Mouse (Mus musculus): Measurements from ENCODE around the gene Gng7. TPM values are rescaled to one million over a fixed set of nuclear protein-coding genes. Genes with fewer than 3 reads are reported as not detected.

Gng7 gene
- total and polyA plus RNA-seq, 3 experiments: 0.24 to 0.47 TPM; not detected in 1

GRCm38 (mm10) chr10:80942919-80943318 lies 71.8 kb downstream of the Gng7 start:
- H3K27ac ChIP-seq (ENCODE audit: insufficient read depth, low read depth): no peak overlapping the region
- no peak for DNase-seq (ENCODE audit: extremely low read depth)
- in situ Hi-C loops (cut with MboI; ENCODE audit: low pct_ligation_motif_present, low pct_unique_long_range_greater_than_20kb, low sequenced_read_pairs): no loop called here

GRCm38 (mm10) chr10:80940988-80941347 lies 73.8 kb downstream of the Gng7 start:
- in situ Hi-C loops (cut with MboI; ENCODE audit: low pct_ligation_motif_present, low pct_unique_long_range_greater_than_20kb, low sequenced_read_pairs): no loop called here
- Histone ChIP-seq H3K27me3 (replicated peaks) (peaks cover 66% of the 10 kb centered on the region), H3K4me3 (replicated peaks in 1 of 3; ENCODE audit: low read depth in 2 of 3, low read length in 2 of 3, poor library complexity in 1 of 3) (no peak overlapping the region), H3K4me1 (ENCODE audit: control insufficient read depth in 1 of 2, insufficient read depth in 2 of 2) (peaks cover 38 to 72% of the 10 kb centered on the region in 2 experiments), H3K4me2 (ENCODE audit: insufficient read depth, low read depth, poor library complexity, severe bottlenecking) (no peak overlapping the region), H3K9ac (ENCODE audit: insufficient read depth, low read depth) (no peak overlapping the region), H3K27ac (ENCODE audit: insufficient read depth, low read depth) (no peak overlapping the region), H3K79me2 (replicated peaks; ENCODE audit: control insufficient read depth, extremely low read depth, insufficient read depth, poor library complexity, severe bottlenecking) (no peaks in the 10 kb centered on the region), H3K36me3 (replicated peaks in 1 of 2; ENCODE audit: control insufficient read depth in 1 of 2, insufficient read depth in 1 of 2, low read length in 1 of 2) (no peaks in the 10 kb centered on the region), H3K9me3 (replicated peaks; ENCODE audit: low read length) (no peaks in the 10 kb centered on the region)
- TF ChIP-seq NELFE (IDR thresholded peaks at IDR 0.05; ENCODE audit: low read depth, low read length): no peak
- no peak for TF ChIP-seq CHD2 (IDR thresholded peaks at IDR 0.05; ENCODE audit: low read length)
- TF ChIP-seq ZNF384 (IDR thresholded peaks at IDR 0.05; ENCODE audit: low read depth, low read length): no peak
- no peak for TF ChIP-seq BHLHE40 (IDR thresholded peaks at IDR 0.05; ENCODE audit: low read depth, low read length)
- TF ChIP-seq CHD1 (IDR thresholded peaks at IDR 0.05; ENCODE audit: low read depth, low read length): no peak
- no peak for TF ChIP-seq SIN3A (IDR thresholded peaks at IDR 0.05; ENCODE audit: low read length)
- TF ChIP-seq USF1 (IDR thresholded peaks at IDR 0.05; ENCODE audit: low read depth, low read length): no peak
- no peak for TF ChIP-seq MAZ (IDR thresholded peaks at IDR 0.05; ENCODE audit: low read depth, low read length)
- TF ChIP-seq UBTF (IDR thresholded peaks at IDR 0.05; ENCODE audit: low read depth, low read length): no peak
- TF ChIP-seq ZC3H11A (IDR thresholded peaks at IDR 0.05; ENCODE audit: low read depth, low read length): no peak
- dilution Hi-C loops (cut with MboI; ENCODE audit: extremely low pct_ligation_motif_present, extremely low pct_unique_long_range_greater_than_20kb, low sequenced_read_pairs): no loop called here
- no peak for DNase-seq (ENCODE audit: extremely low read depth)

More at GRCm38 (mm10) chr10:80942919-80943318, 71.8 kb downstream of the Gng7 start:
- Histone ChIP-seq H3K27me3 (replicated peaks) (peaks cover 50% of the 10 kb centered on the region), H3K9me3 (replicated peaks; ENCODE audit: low read length) (no peaks in the 10 kb centered on the region), H3K4me3 (replicated peaks in 1 of 3; ENCODE audit: low read depth in 2 of 3, low read length in 2 of 3, poor library complexity in 1 of 3) (no peak overlapping the region), H3K79me2 (replicated peaks; ENCODE audit: control insufficient read depth, extremely low read depth, insufficient read depth, poor library complexity, severe bottlenecking) (no peaks in the 10 kb centered on the region), H3K4me1 (ENCODE audit: control insufficient read depth in 1 of 2, insufficient read depth in 2 of 2) (peaks cover 27 to 53% of the 10 kb centered on the region in 2 experiments), H3K36me3 (replicated peaks in 1 of 2; ENCODE audit: control insufficient read depth in 1 of 2, insufficient read depth in 1 of 2, low read length in 1 of 2) (no peaks in the 10 kb centered on the region), H3K4me2 (ENCODE audit: insufficient read depth, low read depth, poor library complexity, severe bottlenecking) (no peak overlapping the region), H3K9ac (ENCODE audit: insufficient read depth, low read depth) (no peak overlapping the region)
- dilution Hi-C loops (cut with MboI; ENCODE audit: extremely low pct_ligation_motif_present, extremely low pct_unique_long_range_greater_than_20kb, low sequenced_read_pairs): no loop called here
- TF ChIP-seq POLR2AphosphoS2 (IDR thresholded peaks at IDR 0.05; ENCODE audit: low read depth, low read length): no peak
- no peak for TF ChIP-seq IRF4 (IDR thresholded peaks at IDR 0.05; ENCODE audit: low read depth, low read length)
- no peak for TF ChIP-seq HCFC1 (IDR thresholded peaks at IDR 0.05; ENCODE audit: low read depth, low read length)

- Histone ChIP-seq H3K4me2 (ENCODE audit: insufficient read depth, low read depth, poor library complexity, severe bottlenecking) (no peak overlapping the region), H3K9ac (ENCODE audit: insufficient read depth, low read depth) (no peak overlapping the region), H3K9me3 (replicated peaks; ENCODE audit: low read length) (no peaks in the 10 kb centered on the region), H3K79me2 (replicated peaks; ENCODE audit: control insufficient read depth, extremely low read depth, insufficient read depth, poor library complexity, severe bottlenecking) (no peaks in the 10 kb centered on the region), H3K4me3 (replicated peaks in 1 of 3; ENCODE audit: low read depth in 2 of 3, low read length in 2 of 3, poor library complexity in 1 of 3) (no peak overlapping the region), H3K4me1 (ENCODE audit: control insufficient read depth in 1 of 2, insufficient read depth in 2 of 2) (peaks cover 42 to 77% of the 10 kb centered on the region in 2 experiments), H3K27ac (ENCODE audit: insufficient read depth, low read depth) (no peak overlapping the region), H3K36me3 (replicated peaks in 1 of 2; ENCODE audit: control insufficient read depth in 1 of 2, insufficient read depth in 1 of 2, low read length in 1 of 2) (no peaks in the 10 kb centered on the region), H3K27me3 (replicated peaks) (peaks cover 67% of the 10 kb centered on the region)
- no peak for DNase-seq (ENCODE audit: extremely low read depth)
- TF ChIP-seq SMC3 (IDR thresholded peaks at IDR 0.05; ENCODE audit: low read depth, low read length) (no peak), E2F4 (IDR thresholded peaks at IDR 0.05; ENCODE audit: insufficient replicate concordance, low read depth, low read length) (no peak), CTCF (conservative IDR thresholded peaks at IDR 0.05 in 1 of 2, IDR thresholded peaks at IDR 0.05 in 1 of 2; ENCODE audit: low read depth in 2 of 2, low read length in 2 of 2) (no peak), USF2 (conservative IDR thresholded peaks at IDR 0.05; ENCODE audit: low read depth, low read length) (no peak), GABPA (IDR thresholded peaks at IDR 0.05; ENCODE audit: insufficient replicate concordance, low read depth, low read length) (no peak), RAD21 (IDR thresholded peaks at IDR 0.05; ENCODE audit: low read depth, low read length) (no peak), BHLHE40 (IDR thresholded peaks at IDR 0.05; ENCODE audit: low read depth, low read length) (no peak), ZKSCAN1 (IDR thresholded peaks at IDR 0.05; ENCODE audit: borderline replicate concordance, low read depth, low read length) (no peak)
- dilution Hi-C loops (cut with MboI; ENCODE audit: extremely low pct_ligation_motif_present, extremely low pct_unique_long_range_greater_than_20kb, low sequenced_read_pairs) (no loop called here), in situ Hi-C loops (cut with MboI; ENCODE audit: low pct_ligation_motif_present, low pct_unique_long_range_greater_than_20kb, low sequenced_read_pairs) (no loop called here)
Measured at GRCm38 (mm10) chr10:80940320-80940987, 74.3 kb downstream of the Gng7 start.

All from CH12.LX (cell line).